Mouse (Mus musculus) forebrain, embryonic 13.5 days (tissue): ENCODE data around the gene Rpl4. TPM values are rescaled to one million over a fixed set of nuclear protein-coding genes. Genes with fewer than 3 reads are reported as not detected.

Source experiments
- ATAC-seq: fragments of 200-750 bp; cut with Nextera tagmentation; 2 replicates; pipeline ENCODE4 v1.8.0; 2017
- H3K27ac ChIP-seq: fragments of 300-500 bp; sonication (generic); 2 replicates; pipeline ENCODE4 v1.5.1; 2015; ENCODE audit warnings: inconsistent platforms, mild to moderate bottlenecking, moderate library complexity
- H3K27me3 ChIP-seq: fragments of 300-500 bp; sonication (generic); 2 replicates; pipeline ENCODE4 v1.6.1; 2015; ENCODE audit warnings: mild to moderate bottlenecking, inconsistent platforms
- H3K36me3 ChIP-seq: fragments of 300-500 bp; sonication (generic); 2 replicates; pipeline ENCODE4 v1.6.1; 2015; ENCODE audit warnings: mild to moderate bottlenecking, inconsistent platforms; ENCODE audit not compliant: poor library complexity, severe bottlenecking
- H3K4me1 ChIP-seq: fragments of 300-500 bp; sonication (generic); 2 replicates; pipeline ENCODE4 v1.6.1; 2015; ENCODE audit warnings: inconsistent platforms
- H3K4me2 ChIP-seq: fragments of 300-500 bp; sonication (generic); 2 replicates; pipeline ENCODE4 v1.6.1; 2015; ENCODE audit warnings: inconsistent platforms, mild to moderate bottlenecking, moderate library complexity
- H3K4me3 ChIP-seq: fragments of 300-500 bp; sonication (generic); 2 replicates; pipeline ENCODE4 v1.5.1; 2015; ENCODE audit warnings: mild to moderate bottlenecking, inconsistent platforms
- H3K9ac ChIP-seq: fragments of 300-500 bp; sonication (generic); 2 replicates; pipeline ENCODE4 v1.6.1; 2015; ENCODE audit warnings: mild to moderate bottlenecking, inconsistent platforms
- H3K9me3 ChIP-seq: fragments of 300-500 bp; sonication (generic); replicated peaks from 2 replicates; pipeline ENCODE4 v1.6.1; 2016; ENCODE audit warnings: inconsistent platforms
- WGBS: fragments of 180-500 bp; shearing (Covaris S2); methylation state at CpG from one replicate; pipeline ENCODE4 v1.1.7; 2015; 5-methylcytosine and 5-hydroxymethylcytosine counted together
- polyA plus RNA-seq: library from polyadenylated mRNA; unstranded; fragments of >200 nt; fragmentation: Nextera tagmentation; extraction: Ambion mirVana; gene quantifications from 2 replicates; pipeline ENCODE4 v1.2.1, GENCODE M21; 2015

Gene Rpl4
- polyA plus RNA-seq, 1 experiment from 2014 or later, result 817 TPM

GRCm38 (mm10) chr9:64199897-64200296, 26.7 kb downstream of the Rpl4 start:
- Histone ChIP-seq H3K9me3 (no peaks in the 10 kb centered on the region), H3K4me3 (no peak overlapping the region), H3K9ac (no peak overlapping the region), H3K27me3 (no peaks in the 10 kb centered on the region), H3K4me2 (no peak overlapping the region), H3K36me3 (peaks cover 16% of the 10 kb centered on the region; the same call in 1 of the 2 replicates), H3K27ac (no peak overlapping the region), H3K4me1 (no peaks in the 10 kb centered on the region)
- no peak for ATAC-seq
- 84% methylated on average over 2 of the region's 2 CpGs for WGBS

- Histone ChIP-seq H3K4me1 (no peaks in the 10 kb centered on the region), H3K27me3 (no peaks in the 10 kb centered on the region), H3K36me3 (peaks cover 16% of the 10 kb centered on the region; the same call in 1 of the 2 replicates), H3K27ac (no peak overlapping the region), H3K4me2 (no peak overlapping the region), H3K4me3 (no peak overlapping the region), H3K9ac (no peak overlapping the region), H3K9me3 (no peaks in the 10 kb centered on the region)
- no peak for ATAC-seq
Measured at GRCm38 (mm10) chr9:64202331-64202730, 29.2 kb downstream of the Rpl4 start.

GRCm38 (mm10) chr9:64202866-64203265, 29.7 kb downstream of the Rpl4 start:
- ATAC-seq, result no peak
- no peak overlapping the region for H3K4me2 ChIP-seq
- no peaks in the 10 kb centered on the region for H3K9me3 ChIP-seq
- H3K9ac ChIP-seq, result no peak overlapping the region
- peaks cover 16% of the 10 kb centered on the region; the same call in 1 of the 2 replicates for H3K36me3 ChIP-seq
- no peaks in the 10 kb centered on the region for H3K4me1 ChIP-seq
- H3K27ac ChIP-seq, result no peak overlapping the region
- no peaks in the 10 kb centered on the region for H3K27me3 ChIP-seq
- no peak overlapping the region for H3K4me3 ChIP-seq

GRCm38 (mm10) chr9:64207509-64208084, 34.4 kb downstream of the Rpl4 start:
- Histone ChIP-seq H3K27ac (no peak overlapping the region), H3K9ac (no peak overlapping the region), H3K4me1 (no peaks in the 10 kb centered on the region), H3K4me2 (no peak overlapping the region), H3K36me3 (peaks cover 41% of the 10 kb centered on the region; the same call in 1 of the 2 replicates), H3K27me3 (no peaks in the 10 kb centered on the region), H3K4me3 (no peak overlapping the region), H3K9me3 (no peaks in the 10 kb centered on the region)
- 77% methylated on average over 3 of the region's 3 CpGs for WGBS
- no peak for ATAC-seq

GRCm38 (mm10) chr9:64214452-64214851, 41.3 kb downstream of the Rpl4 start:
- no peak for ATAC-seq
- Histone ChIP-seq H3K9ac (no peak overlapping the region), H3K36me3 (peaks cover 33% of the 10 kb centered on the region; the same call in 1 of the 2 replicates), H3K9me3 (no peaks in the 10 kb centered on the region), H3K4me1 (peaks cover under 1% of the 10 kb centered on the region; the same call in 1 of the 2 replicates), H3K27ac (no peak overlapping the region), H3K4me3 (no peak overlapping the region), H3K27me3 (no peaks in the 10 kb centered on the region), H3K4me2 (no peak overlapping the region)
- 92% methylated on average over 17 of the region's 17 CpGs for WGBS

- no peak overlapping the region for H3K27ac ChIP-seq
- no peak overlapping the region for H3K4me3 ChIP-seq
- WGBS, result 86% methylated on average over 4 of the region's 4 CpGs
- ATAC-seq, result no peak
- H3K9me3 ChIP-seq, result no peaks in the 10 kb centered on the region
- H3K9ac ChIP-seq, result no peak overlapping the region
- peaks cover 19% of the 10 kb centered on the region; the same call in 1 of the 2 replicates for H3K36me3 ChIP-seq
- no peak overlapping the region for H3K4me2 ChIP-seq
- no peaks in the 10 kb centered on the region for H3K27me3 ChIP-seq
- H3K4me1 ChIP-seq, result peaks cover 6% of the 10 kb centered on the region; the same call in 1 of the 2 replicates
Measured at GRCm38 (mm10) chr9:64216090-64216489, 42.9 kb downstream of the Rpl4 start.

- Histone ChIP-seq H3K36me3 (peaks cover 16% of the 10 kb centered on the region; the same call in 1 of the 2 replicates), H3K4me1 (peaks cover 6% of the 10 kb centered on the region; the same call in 1 of the 2 replicates), H3K4me3 (no peak overlapping the region), H3K27ac (no peak overlapping the region), H3K4me2 (no peak overlapping the region), H3K9me3 (no peaks in the 10 kb centered on the region), H3K27me3 (no peaks in the 10 kb centered on the region), H3K9ac (no peak overlapping the region)
- WGBS, result 96% methylated on average over 2 of the region's 2 CpGs
- no peak for ATAC-seq
Measured at GRCm38 (mm10) chr9:64216641-64217040, 43.5 kb downstream of the Rpl4 start.

GRCm38 (mm10) chr9:64217887-64218286, 44.7 kb downstream of the Rpl4 start:
- Histone ChIP-seq H3K4me1 (peaks cover 6% of the 10 kb centered on the region; the same call in 1 of the 2 replicates), H3K27me3 (no peaks in the 10 kb centered on the region), H3K36me3 (peaks cover 4% of the 10 kb centered on the region; the same call in 1 of the 2 replicates), H3K4me3 (no peak overlapping the region), H3K4me2 (no peak overlapping the region), H3K27ac (no peak overlapping the region), H3K9me3 (no peaks in the 10 kb centered on the region), H3K9ac (no peak overlapping the region)
- ATAC-seq, result no peak

- H3K4me2 ChIP-seq, result no peak overlapping the region
- WGBS, result 41% methylated on average over 1 of the region's 1 CpGs
- ATAC-seq, result no peak
- H3K9ac ChIP-seq, result no peak overlapping the region
- no peaks in the 10 kb centered on the region for H3K27me3 ChIP-seq
- H3K4me3 ChIP-seq, result no peak overlapping the region
- H3K9me3 ChIP-seq, result no peaks in the 10 kb centered on the region
- peaks cover under 1% of the 10 kb centered on the region; the same call in 1 of the 2 replicates for H3K36me3 ChIP-seq
- H3K4me1 ChIP-seq, result peaks cover 6% of the 10 kb centered on the region; the same call in 1 of the 2 replicates
- H3K27ac ChIP-seq, result no peak overlapping the region
Measured at GRCm38 (mm10) chr9:64219305-64219704, 46.1 kb downstream of the Rpl4 start.

- Histone ChIP-seq H3K36me3 (no peaks in the 10 kb centered on the region), H3K9me3 (no peaks in the 10 kb centered on the region), H3K27me3 (no peaks in the 10 kb centered on the region), H3K4me2 (no peak overlapping the region), H3K9ac (no peak overlapping the region), H3K4me1 (peaks cover 6% of the 10 kb centered on the region; the same call in 1 of the 2 replicates), H3K4me3 (no peak overlapping the region), H3K27ac (no peak overlapping the region)
- no peak for ATAC-seq
- whole genome bisulfite sequencing, result 85% methylated on average over 10 of the region's 10 CpGs
Measured at GRCm38 (mm10) chr9:64219772-64220420, 46.7 kb downstream of the Rpl4 start.

GRCm38 (mm10) chr9:64220603-64221002, 47.4 kb downstream of the Rpl4 start:
- H3K27ac ChIP-seq, result no peak overlapping the region
- H3K4me2 ChIP-seq, result no peak overlapping the region
- 65% methylated on average over 1 of the region's 1 CpGs for WGBS
- H3K4me3 ChIP-seq, result no peak overlapping the region
- H3K4me1 ChIP-seq, result peaks cover 6% of the 10 kb centered on the region; the same call in 1 of the 2 replicates
- H3K9me3 ChIP-seq, result no peaks in the 10 kb centered on the region
- H3K36me3 ChIP-seq, result no peaks in the 10 kb centered on the region
- H3K9ac ChIP-seq, result no peak overlapping the region
- H3K27me3 ChIP-seq, result no peaks in the 10 kb centered on the region
- ATAC-seq, result no peak

GRCm38 (mm10) chr9:64221480-64221879, 48.3 kb downstream of the Rpl4 start:
- no peaks in the 10 kb centered on the region for H3K27me3 ChIP-seq
- no peaks in the 10 kb centered on the region for H3K9me3 ChIP-seq
- no peak overlapping the region for H3K4me2 ChIP-seq
- peaks cover 6% of the 10 kb centered on the region; the same call in 1 of the 2 replicates for H3K4me1 ChIP-seq
- no peak overlapping the region for H3K9ac ChIP-seq
- no peaks in the 10 kb centered on the region for H3K36me3 ChIP-seq
- no peak for ATAC-seq
- no peak overlapping the region for H3K4me3 ChIP-seq
- no peak overlapping the region for H3K27ac ChIP-seq
- 90% methylated on average over 3 of the region's 4 CpGs for WGBS
